Mouse (Mus musculus): Measurements from ENCODE around the gene Wwtr1.

DNA sequence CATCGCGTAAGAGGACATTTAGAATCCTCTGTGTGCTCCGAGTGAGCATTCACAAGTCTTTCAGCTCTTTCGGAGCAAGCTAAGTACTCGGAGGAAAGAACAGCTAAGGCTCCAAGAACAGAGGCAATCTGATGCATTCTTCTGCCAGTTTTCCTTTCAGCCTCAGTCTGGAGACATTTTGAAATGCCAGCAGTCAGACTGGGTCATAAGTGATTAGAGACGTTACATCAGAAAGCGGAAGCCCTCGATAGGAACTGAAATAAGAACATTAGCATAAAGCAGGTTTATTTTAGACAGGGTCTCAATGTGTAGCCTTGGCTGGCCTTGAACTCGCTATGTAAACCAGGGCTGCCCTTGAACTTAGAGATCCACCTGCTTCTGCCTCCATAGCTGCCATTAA lies 41.8 kb downstream of the Wwtr1 start:
- no peak for TF ChIP-seq POLR2A (IDR thresholded peaks at IDR 0.05; ENCODE audit: borderline replicate concordance, low read depth, low read length)
- TF ChIP-seq CTCF (IDR thresholded peaks at IDR 0.05; ENCODE audit: low read depth, low read length): no peak
